Comparison of ENCODE assay signal across 8 mouse cellular contexts in the genomic region with DNA sequence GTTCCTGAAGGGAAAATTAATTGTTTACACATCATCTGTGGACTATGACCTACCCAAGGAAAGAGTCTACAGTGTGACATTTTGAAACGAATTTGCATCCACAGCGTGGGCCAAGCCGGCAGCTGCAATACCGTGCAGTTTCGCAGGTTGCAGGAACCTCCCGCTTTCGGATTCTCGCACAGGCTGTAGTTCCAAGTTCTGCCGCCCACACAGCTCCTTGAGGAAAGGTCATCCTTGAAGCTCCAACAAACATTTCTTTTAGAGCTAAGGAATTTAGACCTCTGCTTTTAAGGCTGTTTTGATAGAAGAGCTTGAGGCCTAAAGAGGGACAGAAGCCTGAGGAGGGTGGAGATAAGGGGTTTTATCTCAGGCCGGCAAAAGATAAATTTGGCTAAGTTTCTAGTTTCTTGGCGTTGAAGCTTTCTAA.
DNase-seq lines count a peak whose midpoint lies in the region; ATAC-seq and TF ChIP-seq lines count a peak whose summit lies in the region.
"Had no signal": no experiment of that assay in that cellular context is flagged by ENCODE, and none has a peak within 500 bp of the region (broad histone marks: within the 10 kb centered on the region; RNA-seq: fewer than 3 reads in every experiment).

No protein-coding gene starts in this region.

- H3K9ac ChIP-seq in lung, embryonic 16.5 days (ENCODE audit: low read length) = no peak overlapping the region

- no peak overlapping the region for H3K27ac ChIP-seq in lung, embryonic 16.5 days (ENCODE audit: low read length)
- peak overlapping the region; percentile 93 for H3K27ac ChIP-seq in kidney, adult 2 months (ENCODE audit: insufficient read depth, low read depth, low read length)
- H3K27ac ChIP-seq in testis, adult 2 months (ENCODE audit: control insufficient read depth, insufficient read depth, low read depth, low read length) = peak overlapping the region; percentile 67

- no peak for DNase-seq in lung, postnatal 14 days
- peak; percentile 80 for DNase-seq in kidney, adult 2 months
- peak; percentile 55 to 91 for DNase-seq in left cerebral cortex, postnatal 25 days (ENCODE audit: low spot score in 2 of 2)
- DNase-seq in Muller cell, postnatal 12 days (ENCODE audit: inconsistent ontology term) = no peak
- no peak for DNase-seq in spleen, postnatal 4 days (ENCODE audit: low spot score in 2 of 2)
- DNase-seq: gastrocnemius, postnatal 10 days had no signal

- H3K36me3 ChIP-seq in lung, embryonic 16.5 days (ENCODE audit: control insufficient read depth, insufficient read depth, low read length) = no peaks in the 10 kb centered on the region
- H3K36me3 ChIP-seq in kidney, adult 2 months (ENCODE audit: control insufficient read depth, insufficient read depth, low read length) = no peaks in the 10 kb centered on the region
- no peaks in the 10 kb centered on the region for H3K36me3 ChIP-seq in testis, adult 2 months (ENCODE audit: control insufficient read depth, insufficient read depth, low read length)

- no peak overlapping the region for H3K4me3 ChIP-seq in lung, embryonic 16.5 days (ENCODE audit: low read length)
- H3K4me3 ChIP-seq in kidney, adult 2 months (ENCODE audit: insufficient read depth, low read depth, low read length) = no peak overlapping the region
- no peak overlapping the region for H3K4me3 ChIP-seq in testis, adult 2 months (ENCODE audit: control insufficient read depth, low read depth, low read length)

- no peaks in the 10 kb centered on the region; the same call in 1 of the 2 replicates for H3K9me3 ChIP-seq in lung, embryonic 16.5 days (ENCODE audit: control insufficient read depth, low read length)

- peak; percentile 58; the same call in 1 of the 2 replicates for ATAC-seq in lung, embryonic 16.5 days (ENCODE audit: low read depth)

- 41% methylated on average over 11 of the region's 11 CpGs for WGBS in lung, embryonic 16.5 days
- WGBS in kidney, adult 2 months = 42% methylated on average over 11 of the region's 11 CpGs

- TF ChIP-seq CTCF in kidney, adult 2 months (conservative IDR thresholded peaks at IDR 0.05; ENCODE audit: insufficient read depth, insufficient read length, low read depth, low read length) = peak; percentile 22; the same call in 1 of the 2 replicates
- no peak for TF ChIP-seq CTCF in testis, adult 2 months (IDR thresholded peaks at IDR 0.05; ENCODE audit: control insufficient read depth, insufficient read depth, insufficient replicate concordance, low read depth, low read length)

- no peak for TF ChIP-seq POLR2A in kidney, adult 2 months (IDR thresholded peaks at IDR 0.05; ENCODE audit: low read depth, low read length)
- TF ChIP-seq POLR2A in testis, adult 2 months (IDR thresholded peaks at IDR 0.05; ENCODE audit: control insufficient read depth, low read depth, low read length) = no peak

- H3K4me2 ChIP-seq in lung, embryonic 16.5 days (ENCODE audit: low read depth, low read length) = no peak overlapping the region

- peaks cover 7% of the 10 kb centered on the region; the same call in 1 of the 2 replicates for H3K4me1 ChIP-seq in lung, embryonic 16.5 days (replicated peaks; ENCODE audit: control insufficient read depth, insufficient read depth, low read length)
- H3K4me1 ChIP-seq in kidney, adult 2 months (ENCODE audit: control insufficient read depth, insufficient read depth, low read length) = peaks cover 9% of the 10 kb centered on the region
- H3K4me1 ChIP-seq in testis, adult 2 months (ENCODE audit: control insufficient read depth, insufficient read depth, low read length) = peaks cover 11% of the 10 kb centered on the region

- H3K27me3 ChIP-seq in lung, embryonic 16.5 days (ENCODE audit: control insufficient read depth, insufficient read depth, low read depth, low read length) = no peaks in the 10 kb centered on the region
- H3K27me3 ChIP-seq in kidney, adult 2 months (replicated peaks; ENCODE audit: control insufficient read depth, insufficient read depth, low read length) = no peaks in the 10 kb centered on the region
- no peaks in the 10 kb centered on the region for H3K27me3 ChIP-seq in testis, adult 2 months (ENCODE audit: control insufficient read depth, insufficient read depth, low read length)

- intact Hi-C loops in left cerebral cortex, postnatal 25 days (cut with DNase I) = loop anchor here (5.0 to 10.0 kb wide), 4 partner anchors 83 to 550 kb away; no protein-coding TSS in a partner anchor

Comparison
In these comparisons a context has a peak if more than half of its experiments do, and no peak if none do; other contexts are left out.
1. DNase-seq: peak in kidney, adult 2 months (single experiment) and left cerebral cortex, postnatal 25 days (2 of 2); none in lung, postnatal 14 days (single experiment), Muller cell, postnatal 12 days (single experiment) and spleen, postnatal 4 days (0 of 2).